ENCODE assay signal across 24 mouse cellular contexts in genomic region chr16:21465868-21466267, GRCm38 (mm10).
"Had no signal": no experiment of that assay in that cellular context is flagged by ENCODE, and none has a peak within 500 bp of the region (broad histone marks: within the 10 kb centered on the region; RNA-seq: fewer than 3 reads in every experiment).

No protein-coding gene starts in this region.

- H3K4me1 ChIP-seq: heart, embryonic 10.5 days; heart, embryonic 12.5 days; hindbrain, embryonic 12.5 days; intestine, embryonic 15.5 days; liver, embryonic 12.5 days had no signal

- H3K27me3 ChIP-seq: heart, embryonic 12.5 days; hindbrain, embryonic 12.5 days; intestine, embryonic 15.5 days; liver, embryonic 12.5 days had no signal

- H3K4me2 ChIP-seq: heart, embryonic 12.5 days; hindbrain, embryonic 12.5 days; hindbrain, embryonic 14.5 days; intestine, embryonic 15.5 days; liver, embryonic 12.5 days had no signal

- H3K9me3 ChIP-seq: heart, embryonic 10.5 days; hindbrain, embryonic 12.5 days; intestine, embryonic 15.5 days; liver, embryonic 12.5 days had no signal

- H3K4me3 ChIP-seq: gastrocnemius, adult 2 months; heart, embryonic 10.5 days; heart, embryonic 12.5 days; hindbrain, embryonic 10.5 days; hindbrain, embryonic 12.5 days; intestine, embryonic 15.5 days; layer of hippocampus, adult 2 months; left cerebral cortex, adult 2 months; liver, embryonic 12.5 days had no signal

- H3K9ac ChIP-seq: heart, embryonic 12.5 days; hindbrain, embryonic 12.5 days; hindbrain, embryonic 14.5 days; intestine, embryonic 15.5 days; liver, embryonic 12.5 days had no signal

- H3K27ac ChIP-seq: gastrocnemius, adult 2 months; heart, embryonic 10.5 days; hindbrain, embryonic 10.5 days; hindbrain, embryonic 12.5 days; hindbrain, embryonic 14.5 days; intestine, embryonic 15.5 days; layer of hippocampus, adult 2 months; left cerebral cortex, adult 2 months; liver, embryonic 12.5 days had no signal

- ATAC-seq: hindbrain, embryonic 16.5 days; inflammation-experienced regulatory T-cells, adult 6 months; intestine, embryonic 15.5 days; intestine, postnatal 0 days; liver, embryonic 12.5 days had no signal

- DNase-seq: gastrocnemius, adult 2 months; gastrocnemius, postnatal 10 days; gastrocnemius, postnatal 25 days; heart, adult 18-20 months; heart, postnatal 10 days; heart, postnatal 4 days; kidney, adult 18-20 months; kidney, adult 8-10 months; kidney, postnatal 10 days; kidney, postnatal 25 days; kidney, postnatal 4 days; liver had no signal
